Mouse (Mus musculus) neural tube, embryonic 13.5 days (tissue): Measurements from ENCODE around the gene Ffar2. TPM values are rescaled to one million over a fixed set of nuclear protein-coding genes. Genes with fewer than 3 reads are reported as not detected.

Experiments used
- ATAC-seq: fragments of 200-750 bp; cut with Nextera tagmentation; 2 replicates; pipeline ENCODE4 v1.8.0; 2017; ENCODE audit warnings: low read depth, mild to moderate bottlenecking, moderate TSS enrichment, moderate library complexity
- H3K27ac ChIP-seq: fragments of 300-500 bp; sonication (generic); replicated peaks from 2 replicates; pipeline ENCODE4 v1.5.1; 2015; ENCODE audit warnings: moderate library complexity, mild to moderate bottlenecking, inconsistent platforms
- H3K27me3 ChIP-seq: fragments of 300-500 bp; sonication (generic); 2 replicates; pipeline ENCODE4 v1.6.1; 2015; ENCODE audit warnings: mild to moderate bottlenecking, inconsistent platforms
- H3K36me3 ChIP-seq: fragments of 300-500 bp; sonication (generic); 2 replicates; pipeline ENCODE4 v1.6.1; 2015; ENCODE audit warnings: mild to moderate bottlenecking, inconsistent platforms
- H3K4me1 ChIP-seq: fragments of 300-500 bp; sonication (generic); replicated peaks from 2 replicates; pipeline ENCODE4 v1.6.1; 2015; ENCODE audit warnings: inconsistent platforms
- H3K4me2 ChIP-seq: fragments of 300-500 bp; sonication (generic); 2 replicates; pipeline ENCODE4 v1.6.1; 2015; ENCODE audit warnings: inconsistent platforms, mild to moderate bottlenecking, moderate library complexity
- H3K4me3 ChIP-seq: fragments of 300-500 bp; sonication (generic); 2 replicates; pipeline ENCODE4 v1.5.1; 2015; ENCODE audit warnings: mild to moderate bottlenecking, inconsistent platforms
- H3K9ac ChIP-seq: fragments of 300-500 bp; sonication (generic); 2 replicates; pipeline ENCODE4 v1.6.1; 2015; ENCODE audit warnings: moderate library complexity, mild to moderate bottlenecking, inconsistent platforms
- H3K9me3 ChIP-seq: fragments of 300-500 bp; sonication (generic); 2 replicates; pipeline ENCODE4 v1.6.1; 2016; ENCODE audit warnings: inconsistent platforms
- WGBS: fragments of 180-500 bp; shearing (Covaris S2); methylation state at CpG from one replicate; pipeline ENCODE4 v1.1.7; 2015; 5-methylcytosine and 5-hydroxymethylcytosine counted together
- polyA plus RNA-seq: library from polyadenylated mRNA; unstranded; fragments of >200 nt; fragmentation: Nextera tagmentation; extraction: Ambion mirVana; gene quantifications from 2 replicates; pipeline ENCODE4 v1.2.1, GENCODE M21; 2015

The Ffar2 gene
- polyA plus RNA-seq, 1 experiment from 2014 or later: 0.32 TPM

DNA sequence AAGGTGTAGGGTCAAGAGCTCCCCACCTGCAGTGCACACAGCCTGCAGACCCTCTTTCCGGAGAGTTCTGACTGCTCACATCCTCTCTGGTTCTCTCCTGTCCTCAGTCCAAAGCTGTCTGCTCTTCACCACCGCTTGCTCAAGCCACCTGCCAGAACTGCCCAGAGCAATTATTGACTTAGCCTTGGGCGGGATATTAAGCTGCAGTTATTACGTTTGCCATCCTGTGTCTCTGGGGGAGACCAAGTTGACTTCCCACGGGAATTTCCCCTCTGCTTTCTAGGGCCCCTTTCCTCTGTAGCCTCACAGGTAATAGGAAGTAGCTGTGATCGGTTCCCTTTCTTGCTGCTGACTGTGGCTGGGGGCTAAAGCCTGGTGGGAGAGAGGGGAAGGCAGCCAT, 3.4 kb downstream of the Ffar2 start:
- Histone ChIP-seq H3K36me3 (no peaks in the 10 kb centered on the region), H3K4me2 (no peak overlapping the region), H3K9ac (no peak overlapping the region), H3K27me3 (no peaks in the 10 kb centered on the region), H3K9me3 (no peaks in the 10 kb centered on the region), H3K27ac (no peak overlapping the region), H3K4me1 (no peaks in the 10 kb centered on the region), H3K4me3 (no peak overlapping the region)
- no peak for ATAC-seq
- 76% methylated on average over 6 of the region's 6 CpGs for WGBS

DNA sequence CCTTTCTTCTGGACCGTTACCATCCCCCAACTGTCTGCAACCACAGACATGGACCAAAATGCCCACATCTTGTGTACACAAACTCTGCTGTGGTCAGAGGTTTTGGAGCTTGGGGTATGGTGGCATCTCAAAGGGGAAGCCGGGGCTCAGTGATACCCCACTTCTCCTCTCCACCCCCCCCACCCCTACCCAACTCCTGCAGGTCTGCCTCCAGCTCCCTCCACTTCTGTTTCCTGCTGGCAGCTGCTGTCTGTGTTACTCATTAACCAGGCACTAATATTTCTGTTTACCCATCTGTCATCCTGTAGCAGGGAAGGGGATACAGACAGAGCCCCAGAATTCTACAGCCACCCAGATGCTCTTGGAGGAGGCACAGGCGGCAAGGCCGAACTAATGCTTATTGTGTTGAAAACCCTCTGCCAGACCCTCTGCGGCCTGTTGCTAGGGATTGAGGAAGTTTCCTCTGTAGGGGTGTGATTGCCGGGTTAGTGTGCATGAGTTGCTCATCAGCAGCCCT, 11.2 kb downstream of the Ffar2 start:
- 64% methylated on average over 6 of the region's 6 CpGs for WGBS
- Histone ChIP-seq H3K36me3 (no peaks in the 10 kb centered on the region), H3K27ac (no peak overlapping the region), H3K9me3 (no peaks in the 10 kb centered on the region), H3K4me2 (no peak overlapping the region), H3K4me3 (no peak overlapping the region), H3K27me3 (no peaks in the 10 kb centered on the region), H3K9ac (no peak overlapping the region), H3K4me1 (no peaks in the 10 kb centered on the region)
- ATAC-seq: no peak

GRCm38 (mm10) chr7:30811757-30812290, 11.8 kb downstream of the Ffar2 start:
- Histone ChIP-seq H3K4me3 (no peak overlapping the region), H3K4me1 (no peaks in the 10 kb centered on the region), H3K4me2 (no peak overlapping the region), H3K36me3 (no peaks in the 10 kb centered on the region), H3K9ac (no peak overlapping the region), H3K9me3 (no peaks in the 10 kb centered on the region), H3K27ac (no peak overlapping the region), H3K27me3 (no peaks in the 10 kb centered on the region)
- no peak for ATAC-seq
- WGBS: 69% methylated on average over 9 of the region's 9 CpGs

- H3K9ac ChIP-seq: no peak overlapping the region
- 46% methylated on average over 6 of the region's 6 CpGs for WGBS
- no peak overlapping the region for H3K4me2 ChIP-seq
Observed at GRCm38 (mm10) chr7:30810319-30810718, 13.3 kb downstream of the Ffar2 start.

GRCm38 (mm10) chr7:30805924-30806323, 17.7 kb downstream of the Ffar2 start:
- no peaks in the 10 kb centered on the region for H3K4me1 ChIP-seq
- no peak overlapping the region for H3K4me2 ChIP-seq
- no peaks in the 10 kb centered on the region for H3K36me3 ChIP-seq
- no peak overlapping the region for H3K9ac ChIP-seq
- no peaks in the 10 kb centered on the region for H3K27me3 ChIP-seq
- H3K27ac ChIP-seq: no peak overlapping the region
- no peaks in the 10 kb centered on the region for H3K9me3 ChIP-seq
- ATAC-seq: no peak
- 44% methylated on average over 6 of the region's 6 CpGs for WGBS
- no peak overlapping the region for H3K4me3 ChIP-seq

More at GRCm38 (mm10) chr7:30810319-30810718, 13.3 kb downstream of the Ffar2 start:
- Histone ChIP-seq H3K27ac (no peak overlapping the region), H3K36me3 (no peaks in the 10 kb centered on the region), H3K4me3 (no peak overlapping the region), H3K9me3 (no peaks in the 10 kb centered on the region), H3K4me1 (no peaks in the 10 kb centered on the region), H3K27me3 (no peaks in the 10 kb centered on the region)
- no peak for ATAC-seq

GRCm38 (mm10) chr7:30804026-30804715, 19.4 kb downstream of the Ffar2 start:
- no peak overlapping the region for H3K4me2 ChIP-seq
- no peaks in the 10 kb centered on the region for H3K27me3 ChIP-seq
- H3K27ac ChIP-seq: no peak overlapping the region
- H3K9me3 ChIP-seq: peaks cover 7% of the 10 kb centered on the region; the same call in 1 of the 2 replicates
- H3K36me3 ChIP-seq: no peaks in the 10 kb centered on the region
- H3K4me1 ChIP-seq: no peaks in the 10 kb centered on the region
- no peak overlapping the region for H3K9ac ChIP-seq
- no peak for ATAC-seq
- WGBS: 84% methylated on average over 9 of the region's 9 CpGs
- no peak overlapping the region for H3K4me3 ChIP-seq

DNA sequence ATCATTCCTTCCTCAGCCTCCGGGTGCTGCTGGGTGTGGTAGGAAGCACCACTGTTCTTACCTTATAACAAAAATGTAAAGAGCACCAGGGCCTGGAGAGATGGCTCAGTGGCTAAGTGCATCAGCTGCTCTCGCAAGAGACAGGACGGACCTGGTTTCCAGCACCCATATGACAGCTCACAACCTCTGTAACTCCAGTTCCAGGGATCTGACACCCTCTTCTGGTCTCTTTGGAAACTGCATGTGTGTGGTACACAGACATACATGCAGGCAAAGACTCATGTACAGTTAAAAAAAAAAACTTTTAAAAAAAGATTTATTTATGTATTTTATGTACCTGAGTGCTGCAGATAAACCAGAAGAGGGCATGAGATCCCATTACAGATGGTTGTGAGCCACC, 20.3 kb downstream of the Ffar2 start:
- no peak overlapping the region for H3K4me2 ChIP-seq
- peaks cover 7% of the 10 kb centered on the region; the same call in 1 of the 2 replicates for H3K9me3 ChIP-seq
- WGBS: 96% methylated on average over 3 of the region's 3 CpGs
- no peak for ATAC-seq
- no peaks in the 10 kb centered on the region for H3K36me3 ChIP-seq
- no peaks in the 10 kb centered on the region for H3K4me1 ChIP-seq
- no peak overlapping the region for H3K4me3 ChIP-seq
- H3K27ac ChIP-seq: no peak overlapping the region
- no peaks in the 10 kb centered on the region for H3K27me3 ChIP-seq
- no peak overlapping the region for H3K9ac ChIP-seq

DNA sequence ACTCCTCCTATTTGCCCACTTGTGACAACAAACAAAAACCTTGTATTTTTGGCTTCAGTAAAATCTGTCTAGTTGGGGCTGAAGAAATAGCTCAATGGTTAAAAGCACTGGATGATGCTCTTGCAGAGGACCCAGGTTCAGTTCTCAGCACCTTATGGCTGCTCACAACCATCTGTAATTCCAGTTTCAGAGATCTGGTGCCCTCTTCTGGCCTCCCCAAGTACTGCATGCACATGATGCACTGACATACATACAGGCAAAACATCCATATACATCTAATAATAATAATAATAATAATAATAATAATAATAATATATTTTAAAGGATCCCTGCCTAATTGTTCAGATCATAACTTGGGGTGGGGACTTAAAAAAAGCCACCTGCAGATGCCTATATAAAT, 22.9 kb downstream of the Ffar2 start:
- no peak overlapping the region for H3K9ac ChIP-seq
- no peaks in the 10 kb centered on the region for H3K36me3 ChIP-seq
- H3K9me3 ChIP-seq: peaks cover 7% of the 10 kb centered on the region
- no peak overlapping the region for H3K4me3 ChIP-seq
- ATAC-seq: no peak
- no peak overlapping the region for H3K4me2 ChIP-seq
- H3K27ac ChIP-seq: no peak overlapping the region
- no peaks in the 10 kb centered on the region for H3K27me3 ChIP-seq
- no peaks in the 10 kb centered on the region for H3K4me1 ChIP-seq

DNA sequence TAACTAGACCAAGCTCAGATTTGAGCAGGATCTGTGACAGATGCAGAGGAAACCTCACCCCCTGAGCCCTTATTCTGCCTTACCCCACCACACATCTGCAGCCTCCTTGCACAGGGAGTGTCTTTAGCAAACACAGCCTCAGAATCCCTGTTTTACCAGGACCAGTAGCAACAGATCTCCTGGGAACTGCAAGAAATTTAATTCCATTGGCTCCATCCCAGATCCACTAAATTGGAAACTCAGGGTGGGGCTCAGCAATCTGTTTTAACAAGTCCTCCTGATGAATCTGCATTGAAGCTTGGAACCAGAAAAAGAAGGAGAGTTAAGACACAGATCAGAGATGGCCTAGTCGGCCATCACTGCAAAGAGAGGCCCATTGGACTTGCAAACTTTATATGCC, 26.8 kb downstream of the Ffar2 start:
- H3K27me3 ChIP-seq: no peaks in the 10 kb centered on the region
- no peak overlapping the region for H3K9ac ChIP-seq
- no peak overlapping the region for H3K27ac ChIP-seq
- H3K9me3 ChIP-seq: peaks cover 7% of the 10 kb centered on the region
- H3K4me2 ChIP-seq: no peak overlapping the region
- ATAC-seq: no peak
- 80% methylated on average over 1 of the region's 1 CpGs for WGBS
- H3K4me3 ChIP-seq: no peak overlapping the region
- H3K4me1 ChIP-seq: no peaks in the 10 kb centered on the region
- H3K36me3 ChIP-seq: no peaks in the 10 kb centered on the region

DNA sequence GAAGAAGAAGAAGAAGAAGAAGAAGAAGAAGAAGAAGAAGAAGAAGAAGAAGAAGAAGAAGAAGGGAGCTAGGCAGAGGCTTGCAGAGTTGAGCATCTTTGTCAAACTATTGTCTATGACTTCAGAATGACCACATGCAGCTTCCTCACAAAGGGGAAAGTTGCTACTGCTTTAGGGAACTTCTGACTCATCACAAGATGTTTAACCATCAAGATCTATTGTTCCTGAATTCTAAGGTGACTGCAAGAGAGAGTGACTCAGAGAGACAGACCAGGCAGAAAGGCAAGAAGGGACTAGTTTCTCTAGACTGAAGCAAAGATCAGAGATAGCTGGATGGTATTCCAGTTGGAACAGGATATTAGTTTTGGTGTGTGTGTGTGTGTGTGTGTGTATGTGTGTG, 28.7 kb downstream of the Ffar2 start:
- Histone ChIP-seq H3K27me3 (no peaks in the 10 kb centered on the region), H3K9ac (no peak overlapping the region), H3K4me3 (no peak overlapping the region), H3K9me3 (no peaks in the 10 kb centered on the region; the same call in 1 of the 2 replicates), H3K36me3 (no peaks in the 10 kb centered on the region), H3K27ac (no peak overlapping the region), H3K4me2 (no peak overlapping the region), H3K4me1 (no peaks in the 10 kb centered on the region)
- no peak for ATAC-seq

GRCm38 (mm10) chr7:30791921-30792320, 31.7 kb downstream of the Ffar2 start:
- H3K4me2 ChIP-seq: no peak overlapping the region
- ATAC-seq: no peak
- WGBS: 30% methylated on average over 9 of the region's 9 CpGs
- H3K4me1 ChIP-seq: no peaks in the 10 kb centered on the region
- H3K27ac ChIP-seq: no peak overlapping the region
- H3K9ac ChIP-seq: no peak overlapping the region
- H3K9me3 ChIP-seq: no peaks in the 10 kb centered on the region
- no peaks in the 10 kb centered on the region for H3K36me3 ChIP-seq
- no peaks in the 10 kb centered on the region for H3K27me3 ChIP-seq
- no peak overlapping the region for H3K4me3 ChIP-seq

GRCm38 (mm10) chr7:30790141-30790540, 33.4 kb downstream of the Ffar2 start:
- no peak for ATAC-seq
- WGBS: 80% methylated on average over 10 of the region's 10 CpGs
- Histone ChIP-seq H3K9ac (no peak overlapping the region), H3K36me3 (no peaks in the 10 kb centered on the region), H3K4me3 (no peak overlapping the region), H3K4me2 (no peak overlapping the region), H3K4me1 (peaks cover 13% of the 10 kb centered on the region), H3K27ac (no peak overlapping the region), H3K9me3 (no peaks in the 10 kb centered on the region), H3K27me3 (no peaks in the 10 kb centered on the region)
